8 mouse cellular contexts compared by ENCODE assay signal in genomic region chr8:106115897-106116296, GRCm38 (mm10). TPM values are rescaled to one million over a fixed set of nuclear protein-coding genes. Genes with fewer than 3 reads are reported as not detected.
DNase-seq lines count a peak whose midpoint lies in the region; ATAC-seq and TF ChIP-seq lines count a peak whose summit lies in the region.

No protein-coding gene starts in this region.

- intact Hi-C loops in left cerebral cortex, postnatal 14 days (cut with DNase I) = no loop called here

- H3K4me3 ChIP-seq in liver, adult 2 months (ENCODE audit: insufficient read depth, low read depth, low read length) = no peak overlapping the region
- no peak overlapping the region for H3K4me3 ChIP-seq in liver, embryonic 12.5 days
- no peak overlapping the region for H3K4me3 ChIP-seq in small intestine, adult 2 months (ENCODE audit: low read depth, low read length)

- no peak for TF ChIP-seq POLR2A in liver, adult 2 months (IDR thresholded peaks at IDR 0.05; ENCODE audit: extremely low read depth, insufficient read depth, low read length)
- TF ChIP-seq POLR2A in small intestine, adult 2 months (IDR thresholded peaks at IDR 0.05; ENCODE audit: low read depth, low read length) = no peak

- ATAC-seq in liver, embryonic 12.5 days = no peak

- H3K9me3 ChIP-seq in liver, embryonic 12.5 days (replicated peaks) = no peaks in the 10 kb centered on the region

- H3K4me1 ChIP-seq in liver, adult 2 months (ENCODE audit: control insufficient read depth, insufficient read depth, low read length) = no peaks in the 10 kb centered on the region
- no peaks in the 10 kb centered on the region for H3K4me1 ChIP-seq in liver, embryonic 12.5 days
- H3K4me1 ChIP-seq in small intestine, adult 2 months (ENCODE audit: control insufficient read depth, insufficient read depth, insufficient read length, low read length) = no peaks in the 10 kb centered on the region

- 94% methylated on average over 3 of the region's 3 CpGs for WGBS in liver, adult 2 months
- 73% methylated on average over 3 of the region's 3 CpGs for WGBS in liver, embryonic 12.5 days (ENCODE audit: insufficient replicate concordance)
- WGBS in small intestine, adult 2 months = 98% methylated on average over 3 of the region's 3 CpGs

- peaks cover 2% of the 10 kb centered on the region; the same call in 1 of the 2 replicates for H3K79me2 ChIP-seq in liver, adult 2 months (ENCODE audit: control insufficient read depth, insufficient read depth, low read length)

- no peaks in the 10 kb centered on the region for H3K27me3 ChIP-seq in liver, adult 2 months (ENCODE audit: control insufficient read depth, insufficient read depth, low read length)
- H3K27me3 ChIP-seq in liver, embryonic 12.5 days (replicated peaks) = no peaks in the 10 kb centered on the region
- no peaks in the 10 kb centered on the region for H3K27me3 ChIP-seq in small intestine, adult 2 months (ENCODE audit: control insufficient read depth, insufficient read depth, low read length)

- peak; percentile 36 for DNase-seq in adrenal gland, postnatal 14 days
- no peak for DNase-seq in adrenal gland, adult 2 months
- no peak for DNase-seq in liver, adult 2 months (ENCODE audit: extremely low read depth, low read depth, low spot score)
- DNase-seq in induced T-regulatory cell, adult 2 months (ENCODE audit: low read depth) = peak; percentile 79
- no peak for DNase-seq in layer of hippocampus, postnatal 14 days (ENCODE audit: low spot score in 2 of 2)
- DNase-seq in left cerebral cortex, postnatal 14 days (ENCODE audit: low spot score in 2 of 2) = no peak

- TF ChIP-seq CTCF in liver, adult 2 months (IDR thresholded peaks at IDR 0.05; ENCODE audit: low read depth, low read length) = peak; percentile 55; the same call in 1 of the 2 replicates
- TF ChIP-seq CTCF in small intestine, adult 2 months (IDR thresholded peaks at IDR 0.05; ENCODE audit: extremely low read depth, insufficient read length, insufficient replicate concordance, low read depth, low read length) = 0 out of 2 replicates have a peak, but pooled peaks have one; percentile 14

- H3K4me2 ChIP-seq in liver, embryonic 12.5 days = no peak overlapping the region

- H3K36me3 ChIP-seq in liver, adult 2 months (ENCODE audit: control insufficient read depth, insufficient read depth, low read length) = peaks cover 20% of the 10 kb centered on the region
- H3K36me3 ChIP-seq in liver, embryonic 12.5 days = peaks cover 69% of the 10 kb centered on the region
- peaks cover 41% of the 10 kb centered on the region for H3K36me3 ChIP-seq in small intestine, adult 2 months (ENCODE audit: control insufficient read depth, insufficient read depth, low read length)

- no peak overlapping the region for H3K27ac ChIP-seq in liver, adult 2 months (replicated peaks; ENCODE audit: insufficient read depth, low read depth, low read length)
- H3K27ac ChIP-seq in liver, embryonic 12.5 days = no peak overlapping the region
- H3K27ac ChIP-seq in small intestine, adult 2 months (ENCODE audit: insufficient read depth, low read depth, low read length) = no peak overlapping the region

- H3K9ac ChIP-seq in liver, adult 2 months (ENCODE audit: low read depth, low read length) = no peak overlapping the region
- H3K9ac ChIP-seq in liver, embryonic 12.5 days = no peak overlapping the region

RNA-seq across cellular contexts. Expression of gene Esrp2, which starts 20.9 kb away (rescaled TPM):
- 5.3 and 8.8 TPM in 2 replicates for total RNA-seq in adrenal gland, postnatal 14 days (2021)
- total RNA-seq in adrenal gland, adult 2 months (2021) = 1 to 10 TPM; 1.7 to 3.7 TPM
- 2.0 and 5.5 TPM in 2 replicates for polyA plus RNA-seq in adrenal gland, adult 2 months (2012; rRNA removed)
- 43.6 and 50.5 TPM in 2 replicates for total RNA-seq in liver, adult 2 months (2014; rRNA removed)
- polyA plus RNA-seq in liver, adult 2 months (2012; rRNA removed) = 76.8 and 86.2 TPM in 2 replicates
- 6.6 and 7.9 TPM in 2 replicates for polyA plus RNA-seq in liver, embryonic 12.5 days (2016; fragmentation: Nextera tagmentation; extraction: Ambion mirVana)
- 27.5 and 30.9 TPM in 2 replicates for polyA plus RNA-seq in small intestine, adult 2 months (2012; rRNA removed)
- total RNA-seq in layer of hippocampus, postnatal 14 days (2021) = not detected
- total RNA-seq in left cerebral cortex, postnatal 14 days (2021) = under 1 TPM in 1 of 2 experiments, not detected in 1; 0.79 TPM

RNA-seq across cellular contexts. Expression of gene Pla2g15, which starts 34.3 kb away (rescaled TPM):
- 13.5 and 18.6 TPM in 2 replicates for total RNA-seq in adrenal gland, postnatal 14 days (2021)
- total RNA-seq in adrenal gland, adult 2 months (2021) = 10 to 100 TPM; 21.9 to 38.8 TPM
- polyA plus RNA-seq in adrenal gland, adult 2 months (2012; rRNA removed) = 21.9 and 22.1 TPM in 2 replicates
- total RNA-seq in liver, adult 2 months (2014; rRNA removed) = 11.3 and 12.5 TPM in 2 replicates
- 8.7 and 10.6 TPM in 2 replicates for polyA plus RNA-seq in liver, adult 2 months (2012; rRNA removed)
- 9.8 TPM in 2 replicates for polyA plus RNA-seq in liver, embryonic 12.5 days (2016; fragmentation: Nextera tagmentation; extraction: Ambion mirVana)
- 2.6 and 2.8 TPM in 2 replicates for polyA plus RNA-seq in small intestine, adult 2 months (2012; rRNA removed)
- total RNA-seq in layer of hippocampus, postnatal 14 days (2021) = 10 to 100 TPM; 18.5 to 19.4 TPM
- 10 to 100 TPM; 23.0 to 25.3 TPM for total RNA-seq in left cerebral cortex, postnatal 14 days (2021)

RNA-seq across cellular contexts. Expression of gene Slc7a6, which starts 52.8 kb away (rescaled TPM):
- total RNA-seq in adrenal gland, postnatal 14 days (2021) = 30.3 and 38.3 TPM in 2 replicates
- total RNA-seq in adrenal gland, adult 2 months (2021) = 10 to 100 TPM; 27.2 to 34.0 TPM
- 17.3 and 26.5 TPM in 2 replicates for polyA plus RNA-seq in adrenal gland, adult 2 months (2012; rRNA removed)
- 0.09 and 0.27 TPM in 2 replicates for total RNA-seq in liver, adult 2 months (2014; rRNA removed)
- 0.21 and 0.91 TPM in 2 replicates for polyA plus RNA-seq in liver, adult 2 months (2012; rRNA removed)
- polyA plus RNA-seq in liver, embryonic 12.5 days (2016; fragmentation: Nextera tagmentation; extraction: Ambion mirVana) = 17.4 and 22.2 TPM in 2 replicates
- 5.3 and 6.2 TPM in 2 replicates for polyA plus RNA-seq in small intestine, adult 2 months (2012; rRNA removed)
- total RNA-seq in layer of hippocampus, postnatal 14 days (2021) = 10 to 100 TPM; 25.7 to 26.3 TPM
- total RNA-seq in left cerebral cortex, postnatal 14 days (2021) = 10 to 100 TPM; 26.8 to 29.9 TPM

RNA-seq across cellular contexts. Expression of gene Nfatc3, which starts 57.3 kb away (rescaled TPM):
- total RNA-seq in adrenal gland, postnatal 14 days (2021) = 47.3 and 47.6 TPM in 2 replicates
- 10 to 100 TPM; 35.2 to 70.0 TPM for total RNA-seq in adrenal gland, adult 2 months (2021)
- 14.9 and 20.6 TPM in 2 replicates for polyA plus RNA-seq in adrenal gland, adult 2 months (2012; rRNA removed)
- total RNA-seq in liver, adult 2 months (2014; rRNA removed) = 8.5 and 10.8 TPM in 2 replicates
- polyA plus RNA-seq in liver, adult 2 months (2012; rRNA removed) = 10.6 and 13.3 TPM in 2 replicates
- 5.0 and 5.8 TPM in 2 replicates for polyA plus RNA-seq in liver, embryonic 12.5 days (2016; fragmentation: Nextera tagmentation; extraction: Ambion mirVana)
- 7.0 and 17.0 TPM in 2 replicates for polyA plus RNA-seq in small intestine, adult 2 months (2012; rRNA removed)
- total RNA-seq in layer of hippocampus, postnatal 14 days (2021) = 10 to 100 TPM in 1 of 2 experiments, 1 to 10 TPM in 1; 9.9 to 11.6 TPM
- 1 to 10 TPM; 9.2 to 9.7 TPM for total RNA-seq in left cerebral cortex, postnatal 14 days (2021)

Comparison
In these comparisons a context has a peak if more than half of its experiments do, and no peak if none do; other contexts are left out.
1. DNase-seq: peak in adrenal gland, postnatal 14 days (single experiment) and induced T-regulatory cell, adult 2 months (single experiment); none in adrenal gland, adult 2 months (single experiment), liver, adult 2 months (single experiment), layer of hippocampus, postnatal 14 days (0 of 2) and left cerebral cortex, postnatal 14 days (0 of 2).
2. RNA of gene Slc7a6, which starts 52.8 kb away (total RNA-seq): 27.2 to 34.0 TPM in adrenal gland, adult 2 months, 30.3 to 38.3 TPM in adrenal gland, postnatal 14 days, 26.8 to 29.9 TPM in left cerebral cortex, postnatal 14 days and 25.7 to 26.3 TPM in layer of hippocampus, postnatal 14 days; 0.09 to 0.27 TPM in liver, adult 2 months; every median in the first group is over 10 times any median in the second.